Mouse (Mus musculus): ENCODE results near the gene Aph1a. TPM values are rescaled to one million over a fixed set of nuclear protein-coding genes. Genes with fewer than 3 reads are reported as not detected.
"Not testable (repeated sequence)": the region's sequence is repeated elsewhere in the genome, so short reads cannot be mapped to it uniquely, and the experiment has no call there.

The Aph1a gene
- 33.3 and 35.8 TPM in 2 replicates for polyA plus RNA-seq (2015; fragmentation: Nextera tagmentation; extraction: Ambion mirVana)

DNA sequence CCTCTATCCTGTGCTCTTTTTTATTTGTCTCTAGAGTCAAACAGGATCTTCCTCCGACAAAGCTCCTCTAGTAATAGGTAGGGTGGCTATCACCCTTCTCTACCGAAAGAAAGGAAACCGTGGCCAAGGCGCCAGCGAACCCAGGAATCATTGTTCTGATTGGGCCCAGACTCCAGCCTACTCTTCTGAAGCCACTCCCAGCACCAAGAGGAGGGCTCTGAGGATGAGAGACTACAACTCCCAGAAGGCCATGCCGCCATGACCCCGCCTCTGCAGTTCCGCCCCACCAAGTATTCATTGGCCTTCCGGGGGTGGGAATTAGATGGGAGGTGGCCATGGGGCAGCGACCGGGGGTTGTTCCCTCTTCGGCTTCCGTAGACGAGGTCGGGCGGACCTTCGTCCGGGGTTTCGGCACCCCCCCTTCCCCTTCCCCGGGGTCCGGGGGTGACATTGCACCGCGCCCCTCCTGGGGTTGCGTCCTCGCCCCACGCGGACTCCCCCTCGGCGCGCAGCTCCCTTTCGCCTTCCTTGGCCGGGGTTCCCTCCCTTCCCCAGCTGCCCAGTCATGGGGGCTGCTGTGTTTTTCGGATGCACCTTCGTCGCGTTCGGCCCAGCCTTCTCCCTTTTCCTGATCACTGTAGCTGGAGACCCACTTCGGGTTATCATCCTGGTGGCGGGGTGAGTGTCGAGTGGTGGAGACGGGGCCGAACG, at the start of gene Aph1a:
TSS of gene Aph1a (plus strand) at position 364 of the 711 bp plus-strand sequence.
- H3K36me3 ChIP-seq; H3K27me3 ChIP-seq; H3K9me3 ChIP-seq (replicated peaks): not testable (repeated sequence)
- peak within 1 kb of the TSS; percentile 70 for H3K9ac ChIP-seq
- WGBS, result 1% methylated on average over 30 of the region's 43 CpGs
- peak; percentile 94 for ATAC-seq (replicated peaks; ENCODE audit: insufficient number of reproducible peaks, insufficient read depth, low FRiP score, low read depth)
- peaks cover 38% of the 10 kb centered on the region for H3K4me1 ChIP-seq (replicated peaks)
- peak within 1 kb of the TSS; percentile 62 for H3K4me3 ChIP-seq
- peak within 1 kb of the TSS; percentile 67 for H3K4me2 ChIP-seq
- H3K27ac ChIP-seq, result peak within 1 kb of the TSS; percentile 81

DNA sequence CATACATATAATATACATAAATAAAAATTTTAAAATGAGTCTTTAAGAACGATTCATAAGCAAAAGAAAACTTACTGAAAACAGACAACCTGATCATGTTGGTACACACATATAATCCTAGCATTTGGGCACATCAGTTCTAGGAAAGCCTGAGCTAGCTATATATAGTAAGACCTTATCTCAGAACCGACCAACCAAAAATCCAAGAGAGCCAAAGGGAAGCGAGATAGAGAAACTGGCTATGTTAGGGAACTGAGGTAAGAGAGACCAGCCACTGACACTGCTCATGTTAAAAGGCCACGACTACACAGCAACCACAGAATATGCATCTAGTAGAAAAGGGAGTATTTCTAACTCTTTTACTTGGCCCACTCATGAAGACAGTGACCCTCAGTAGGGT, 43.2 kb upstream of the Aph1a start:
- no peak; the same call in 1 of the 2 replicates for ATAC-seq (replicated peaks; ENCODE audit: insufficient number of reproducible peaks, insufficient read depth, low FRiP score, low read depth)
- Histone ChIP-seq H3K4me1 (replicated peaks) (peaks cover 12% of the 10 kb centered on the region), H3K27ac (peak overlapping the region; percentile 74), H3K4me3 (no peak overlapping the region), H3K36me3 (peaks cover 70% of the 10 kb centered on the region), H3K9ac (no peak overlapping the region), H3K27me3 (no peaks in the 10 kb centered on the region), H3K9me3 (replicated peaks) (no peaks in the 10 kb centered on the region), H3K4me2 (0 out of 2 replicates have a peak overlapping the region, but pooled peaks have one; percentile 9)
- WGBS, result 30% methylated on average over 4 of the region's 4 CpGs

DNA sequence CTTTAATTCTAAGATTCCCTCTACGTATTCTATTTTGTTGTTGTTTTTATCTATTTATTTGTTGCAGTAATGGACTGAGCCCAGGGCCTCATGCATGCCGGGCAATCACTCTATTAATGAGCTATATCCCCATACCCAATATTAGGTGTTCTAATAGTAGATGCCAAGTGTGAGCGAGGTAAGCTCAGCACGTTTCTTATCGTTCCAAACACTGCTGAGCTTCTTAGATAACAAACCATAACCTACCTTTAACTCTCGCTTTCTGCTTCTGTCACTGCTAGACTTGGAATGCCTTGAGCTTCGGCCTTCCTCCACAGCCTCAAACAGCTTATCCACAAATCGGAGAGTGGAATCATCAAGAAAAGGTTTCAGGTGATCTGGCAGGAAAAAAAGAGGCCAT, 42.5 kb upstream of the Aph1a start:
- peaks cover 15% of the 10 kb centered on the region for H3K4me1 ChIP-seq (replicated peaks)
- H3K36me3 ChIP-seq, result peaks cover 64% of the 10 kb centered on the region
- H3K9me3 ChIP-seq (replicated peaks), result no peaks in the 10 kb centered on the region
- H3K27me3 ChIP-seq, result no peaks in the 10 kb centered on the region
- H3K4me2 ChIP-seq, result no peak overlapping the region
- WGBS, result 84% methylated on average over 8 of the region's 8 CpGs
- no peak for ATAC-seq (replicated peaks; ENCODE audit: insufficient number of reproducible peaks, insufficient read depth, low FRiP score, low read depth)
- H3K9ac ChIP-seq, result no peak overlapping the region
- no peak overlapping the region for H3K4me3 ChIP-seq
- no peak overlapping the region for H3K27ac ChIP-seq

GRCm38 (mm10) chr3:95855502-95856089, 38.2 kb upstream of the Aph1a start, which contains the start of gene Prpf3:
Gene Prpf3 (minus strand): TSS chr3:95855885.
- Histone ChIP-seq H3K27me3 (no peaks in the 10 kb centered on the region), H3K4me3 (peak within 1 kb of the TSS; percentile 82), H3K9ac (peak within 1 kb of the TSS; percentile 93), H3K4me2 (peak within 1 kb of the TSS; percentile 78), H3K9me3 (replicated peaks) (no peaks in the 10 kb centered on the region), H3K36me3 (peaks cover 25% of the 10 kb centered on the region), H3K4me1 (replicated peaks) (peaks cover 18% of the 10 kb centered on the region), H3K27ac (peak within 1 kb of the TSS; percentile 79)
- peak; percentile 96 for ATAC-seq (replicated peaks; ENCODE audit: insufficient number of reproducible peaks, insufficient read depth, low FRiP score, low read depth)
- WGBS, result under 1% methylated on average over 56 of the region's 56 CpGs

- peak overlapping the region; percentile 79 for H3K27ac ChIP-seq
- peak overlapping the region; percentile 82 for H3K4me3 ChIP-seq
- 21% methylated on average over 7 of the region's 7 CpGs for WGBS
- peak overlapping the region; percentile 78 for H3K4me2 ChIP-seq
- H3K4me1 ChIP-seq (replicated peaks), result peaks cover 13% of the 10 kb centered on the region
- H3K9me3 ChIP-seq (replicated peaks), result no peaks in the 10 kb centered on the region
- ATAC-seq (replicated peaks; ENCODE audit: insufficient number of reproducible peaks, insufficient read depth, low FRiP score, low read depth), result no peak; the same call in 1 of the 2 replicates
- peak overlapping the region; percentile 93 for H3K9ac ChIP-seq
- peaks cover 21% of the 10 kb centered on the region for H3K36me3 ChIP-seq
- no peaks in the 10 kb centered on the region for H3K27me3 ChIP-seq
Observed at GRCm38 (mm10) chr3:95856115-95856514, 37.7 kb upstream of the Aph1a start.

DNA sequence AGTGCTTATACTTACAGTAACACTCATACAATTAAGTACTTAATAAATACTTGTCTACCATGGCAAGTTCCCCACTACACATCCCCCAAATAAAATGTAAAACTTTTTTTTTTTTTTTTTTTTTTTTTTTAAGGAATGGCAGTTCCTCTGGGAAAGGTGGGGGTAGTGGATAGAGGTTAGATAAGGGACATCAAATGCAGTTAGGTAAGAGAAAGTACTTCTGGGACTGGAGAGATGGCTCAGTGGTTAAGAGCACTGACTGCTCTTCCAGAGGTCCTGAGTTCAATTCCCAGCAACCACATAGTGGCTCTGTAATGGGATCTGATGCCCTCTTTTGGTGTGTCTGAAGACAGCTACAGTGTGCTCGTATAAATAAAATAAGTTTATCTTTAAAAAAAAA, 36.7 kb upstream of the Aph1a start:
- H3K9me3 ChIP-seq (replicated peaks); H3K27ac ChIP-seq; H3K4me3 ChIP-seq; H3K27me3 ChIP-seq; H3K9ac ChIP-seq; H3K4me2 ChIP-seq; ATAC-seq (replicated peaks; ENCODE audit: insufficient number of reproducible peaks, insufficient read depth, low FRiP score, low read depth): not testable (repeated sequence)
- peaks cover 13% of the 10 kb centered on the region for H3K4me1 ChIP-seq (replicated peaks)
- peaks cover 14% of the 10 kb centered on the region for H3K36me3 ChIP-seq
- WGBS, result 90% methylated on average over 1 of the region's 1 CpGs

- peaks cover 13% of the 10 kb centered on the region for H3K4me1 ChIP-seq (replicated peaks)
- H3K36me3 ChIP-seq; H3K9me3 ChIP-seq (replicated peaks); H3K27me3 ChIP-seq; H3K4me3 ChIP-seq; H3K27ac ChIP-seq; H3K4me2 ChIP-seq; H3K9ac ChIP-seq; ATAC-seq (replicated peaks; ENCODE audit: insufficient number of reproducible peaks, insufficient read depth, low FRiP score, low read depth): not testable (repeated sequence)
- 85% methylated on average over 3 of the region's 3 CpGs for WGBS
Observed at GRCm38 (mm10) chr3:95858278-95858677, 35.5 kb upstream of the Aph1a start.

DNA sequence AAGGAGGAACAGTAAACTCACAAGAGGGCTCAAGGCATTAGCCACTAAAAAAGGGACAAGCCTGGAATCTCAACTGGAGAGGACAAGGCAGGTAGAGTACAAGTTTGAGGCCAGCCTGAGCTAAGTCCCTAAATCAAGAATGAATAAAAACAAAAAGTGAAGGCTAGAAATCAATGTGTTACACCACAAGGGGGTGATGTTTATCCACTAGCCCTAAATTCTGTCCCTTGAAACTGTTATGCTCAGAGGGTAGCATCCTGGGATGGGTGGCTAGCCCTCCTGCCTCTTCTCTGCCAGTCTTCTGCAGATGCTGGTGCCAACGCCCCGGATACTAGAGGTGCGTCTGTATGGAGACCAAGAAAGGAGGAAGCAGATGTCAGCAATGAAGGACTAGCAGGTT, 33.4 kb upstream of the Aph1a start:
- no peak for ATAC-seq (replicated peaks; ENCODE audit: insufficient number of reproducible peaks, insufficient read depth, low FRiP score, low read depth)
- Histone ChIP-seq H3K27ac (no peak overlapping the region), H3K9ac (no peak overlapping the region), H3K4me3 (no peak overlapping the region), H3K27me3 (no peaks in the 10 kb centered on the region), H3K36me3 (peaks cover 15% of the 10 kb centered on the region; the same call in 1 of the 2 replicates), H3K9me3 (replicated peaks) (no peaks in the 10 kb centered on the region), H3K4me1 (replicated peaks) (peaks cover 6% of the 10 kb centered on the region; the same call in 1 of the 2 replicates), H3K4me2 (no peak overlapping the region)
- WGBS, result 75% methylated on average over 3 of the region's 3 CpGs

- H3K9me3 ChIP-seq (replicated peaks), result no peaks in the 10 kb centered on the region
- 71% methylated on average over 10 of the region's 10 CpGs for WGBS
Observed at GRCm38 (mm10) chr3:95861216-95861615, 32.6 kb upstream of the Aph1a start.

DNA sequence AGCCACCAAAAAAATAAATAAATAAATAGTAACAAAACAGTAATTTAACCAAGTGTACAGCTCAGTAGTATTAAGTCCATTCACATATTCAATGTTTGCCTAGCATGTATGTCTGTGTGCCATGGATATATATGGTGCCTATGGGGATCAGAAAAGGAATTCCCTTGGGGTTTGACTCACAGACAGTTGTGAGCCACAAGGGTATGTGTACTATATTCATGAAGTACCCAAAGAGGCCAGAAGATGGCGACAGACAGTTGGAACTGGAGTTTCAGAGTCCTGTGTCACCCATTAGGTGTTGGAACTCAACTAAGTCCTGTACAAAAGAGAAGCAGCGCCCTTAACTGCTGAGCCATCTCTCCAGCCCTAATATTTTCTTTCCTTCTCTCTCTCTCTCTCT, 32.0 kb upstream of the Aph1a start:
- H3K4me1 ChIP-seq (replicated peaks), result no peaks in the 10 kb centered on the region; the same call in 1 of the 2 replicates
- H3K36me3 ChIP-seq, result peaks cover 18% of the 10 kb centered on the region; the same call in 1 of the 2 replicates
- H3K9ac ChIP-seq, result no peak overlapping the region
- no peak overlapping the region for H3K4me2 ChIP-seq
- H3K4me3 ChIP-seq, result no peak overlapping the region
- no peak for ATAC-seq (replicated peaks; ENCODE audit: insufficient number of reproducible peaks, insufficient read depth, low FRiP score, low read depth)
- H3K27me3 ChIP-seq, result no peaks in the 10 kb centered on the region
- no peak overlapping the region for H3K27ac ChIP-seq
- H3K9me3 ChIP-seq (replicated peaks), result no peaks in the 10 kb centered on the region
- WGBS, result 39% methylated on average over 2 of the region's 2 CpGs

More at GRCm38 (mm10) chr3:95861216-95861615, 32.6 kb upstream of the Aph1a start:
- Histone ChIP-seq H3K4me2 (no peak overlapping the region), H3K27me3 (no peaks in the 10 kb centered on the region), H3K27ac (no peak overlapping the region), H3K36me3 (peaks cover 18% of the 10 kb centered on the region; the same call in 1 of the 2 replicates), H3K4me1 (replicated peaks) (peaks cover 3% of the 10 kb centered on the region; the same call in 1 of the 2 replicates), H3K9ac (no peak overlapping the region), H3K4me3 (no peak overlapping the region)
- ATAC-seq (replicated peaks; ENCODE audit: insufficient number of reproducible peaks, insufficient read depth, low FRiP score, low read depth), result no peak

DNA sequence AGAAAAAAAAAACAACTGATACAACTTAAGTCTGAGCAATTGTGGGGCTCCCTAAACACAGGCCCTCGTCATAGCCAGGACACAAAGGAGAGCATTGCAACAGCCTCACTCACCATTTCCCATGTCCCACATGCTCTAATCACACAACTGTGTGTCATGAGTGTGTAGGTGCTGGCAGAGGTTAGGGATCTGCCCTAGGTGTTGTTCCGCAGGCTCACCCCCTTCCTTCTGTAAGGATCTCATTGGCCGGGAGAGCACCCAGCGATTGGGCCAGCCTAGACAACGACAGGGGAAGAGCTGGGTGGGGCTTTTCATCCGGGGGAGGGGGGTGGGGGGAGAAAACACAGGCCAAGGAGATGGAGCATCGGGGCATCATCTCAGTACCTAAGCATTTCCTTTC, 30.2 kb upstream of the Aph1a start:
- H3K9ac ChIP-seq, result no peak overlapping the region
- H3K4me2 ChIP-seq, result no peak overlapping the region
- H3K4me1 ChIP-seq (replicated peaks), result no peaks in the 10 kb centered on the region
- no peak overlapping the region for H3K27ac ChIP-seq
- no peaks in the 10 kb centered on the region for H3K9me3 ChIP-seq (replicated peaks)
- ATAC-seq (replicated peaks; ENCODE audit: insufficient number of reproducible peaks, insufficient read depth, low FRiP score, low read depth), result no peak
- 70% methylated on average over 7 of the region's 7 CpGs for WGBS
- H3K4me3 ChIP-seq, result no peak overlapping the region
- peaks cover 21% of the 10 kb centered on the region; the same call in 1 of the 2 replicates for H3K36me3 ChIP-seq
- no peaks in the 10 kb centered on the region for H3K27me3 ChIP-seq
